Mouse (Mus musculus): ENCODE data around the gene Gm28539.

- TF ChIP-seq CTCF (IDR thresholded peaks at IDR 0.05; ENCODE audit: low read depth, low read length) (no peak), POLR2A (IDR thresholded peaks at IDR 0.05; ENCODE audit: extremely low read depth, insufficient read depth, low read length) (no peak)
These were observed 41.0 kb upstream of the Gm28539 start for GRCm38 (mm10) chr16:18795223-18795899.

Data from liver, adult 2 months (tissue).